Mouse (Mus musculus): ENCODE results near the gene Mib2.
"Not testable (repeated sequence)": the region's sequence is repeated elsewhere in the genome, so short reads cannot be mapped to it uniquely, and the experiment has no call there.

Mib2 gene

DNA sequence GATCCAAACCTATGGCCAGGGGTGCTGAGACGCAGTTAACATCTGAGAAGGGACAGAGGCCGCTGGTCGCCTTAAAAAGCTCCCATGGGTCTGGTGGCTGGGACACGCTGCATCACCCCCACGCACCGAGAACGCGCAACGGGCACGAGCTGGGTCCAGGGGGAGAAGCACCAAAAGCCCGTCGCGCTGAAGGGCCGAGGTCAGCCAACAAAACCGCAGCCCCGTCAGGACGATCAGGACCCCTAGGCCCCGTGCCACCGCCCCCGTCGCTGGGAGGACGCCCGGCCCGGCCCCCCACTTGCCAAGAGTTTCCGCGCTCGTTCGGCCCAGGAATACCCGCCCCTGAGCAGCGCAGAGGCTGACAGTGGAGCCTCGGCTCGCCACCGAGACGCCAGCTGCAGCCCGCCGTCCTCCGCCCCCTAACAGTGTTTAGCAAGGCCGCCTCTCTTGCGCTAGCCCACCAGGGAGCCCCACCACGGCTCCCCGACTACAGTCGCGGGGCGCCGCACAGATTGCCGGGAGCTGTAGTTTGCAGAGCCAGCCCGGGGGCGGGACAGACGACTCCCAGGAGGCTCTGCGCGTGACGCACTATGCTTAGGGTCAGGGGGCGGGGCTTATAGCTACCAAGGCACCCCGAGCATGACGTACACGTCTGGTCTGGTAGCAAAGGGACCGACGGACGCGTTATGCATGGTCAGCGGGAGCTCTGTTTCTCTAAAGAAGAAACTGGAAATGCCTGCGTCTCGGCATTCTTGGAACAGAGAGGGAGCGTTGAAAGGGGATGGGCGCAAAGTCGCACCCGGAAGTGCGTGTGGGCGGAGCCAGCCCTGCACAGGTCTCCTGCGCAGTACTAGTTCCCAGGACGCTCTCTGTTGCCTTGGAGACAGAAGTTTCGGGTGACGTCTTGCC, at the start of gene Mib2:
TSS of gene Mib2 (minus strand) at position 510 of the 909 bp plus-strand sequence.
- DNase-seq (ENCODE audit: low read depth): peak; percentile 93

DNA sequence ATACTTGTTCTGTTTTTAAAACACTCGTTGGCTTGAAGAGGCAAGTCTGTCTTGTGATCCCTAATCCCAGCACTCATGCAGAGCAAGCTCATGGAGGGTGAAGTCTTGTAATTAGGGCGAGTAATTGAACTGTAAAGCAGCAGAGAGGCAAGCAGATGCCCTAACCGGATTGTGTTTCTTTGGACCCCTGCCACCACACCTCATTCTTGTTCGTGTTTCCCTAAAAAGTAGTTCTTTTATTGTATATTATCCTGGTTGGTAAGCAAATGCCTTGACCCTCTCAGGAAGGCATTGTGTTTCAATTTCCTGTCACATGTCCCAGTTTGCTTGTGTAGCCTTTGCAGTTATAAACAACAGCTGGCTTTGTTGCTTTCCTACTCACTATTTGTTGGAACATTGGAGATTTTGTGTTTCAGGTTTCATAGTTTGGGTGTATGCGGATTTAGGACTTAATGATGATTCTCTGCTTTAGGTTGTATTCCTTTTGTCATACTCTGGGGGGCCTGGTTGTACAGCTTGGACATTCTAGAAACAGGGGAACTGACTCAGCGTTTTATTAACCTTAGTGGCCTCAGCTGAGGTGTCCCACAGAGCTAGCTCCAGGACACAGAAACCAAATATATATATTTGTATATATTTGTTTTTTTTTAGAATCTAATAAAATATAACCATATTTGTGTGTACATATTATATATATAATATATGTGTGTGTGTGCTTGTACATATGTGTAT, 41.7 kb upstream of the Mib2 start:
- no peak for DNase-seq (ENCODE audit: low read depth)

DNA sequence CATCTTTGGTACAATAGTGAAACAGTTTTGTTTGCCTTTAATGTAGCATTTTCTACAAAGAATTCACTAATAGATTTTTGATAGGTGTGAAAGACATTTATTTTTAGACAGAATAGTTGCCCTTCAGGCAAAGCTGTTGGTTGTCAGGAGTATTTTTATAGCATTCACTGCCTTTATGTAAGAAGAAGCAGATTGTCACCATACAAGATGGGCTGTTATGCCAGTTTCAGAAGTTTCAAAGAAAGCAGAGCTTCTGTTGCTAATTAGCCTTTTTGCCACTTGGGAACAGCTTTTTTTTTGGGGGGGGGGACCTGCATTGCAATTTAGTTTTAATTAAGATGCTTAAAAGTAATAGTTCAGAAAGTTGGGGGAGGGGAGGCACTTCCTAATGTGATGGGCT, 40.0 kb upstream of the Mib2 start:
- DNase-seq (ENCODE audit: low read depth): no peak

- no peak for DNase-seq (ENCODE audit: low read depth)
Observed at GRCm38 (mm10) chr4:155708582-155708981, 39.6 kb upstream of the Mib2 start.

DNA sequence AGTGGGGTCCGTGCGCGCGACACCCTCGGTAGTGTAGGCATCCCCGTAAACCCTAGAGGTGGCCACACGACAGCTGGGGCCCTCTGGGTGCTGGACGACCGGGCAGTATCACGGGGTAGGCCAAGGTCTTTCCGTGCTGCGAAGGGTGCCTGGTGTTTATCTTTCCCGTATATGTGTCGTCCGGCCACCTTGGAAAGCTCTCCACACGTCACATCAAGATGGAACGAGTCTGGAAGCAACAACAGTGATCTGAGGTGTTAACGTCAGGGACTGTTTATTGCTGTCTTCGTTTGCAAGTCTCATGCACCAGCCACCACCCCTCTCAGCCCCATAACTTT, 36.6 kb upstream of the Mib2 start:
- no peak for DNase-seq (ENCODE audit: low read depth)

- DNase-seq (ENCODE audit: low read depth): peak; percentile 92
Observed at GRCm38 (mm10) chr4:155704721-155705591, 36.0 kb upstream of the Mib2 start, which contains the start of gene Ssu72. Gene Ssu72, plus strand, starts transcription at chr4:155704800.

GRCm38 (mm10) chr4:155703425-155703929, 34.5 kb upstream of the Mib2 start:
- no peak for DNase-seq (ENCODE audit: low read depth)

DNA sequence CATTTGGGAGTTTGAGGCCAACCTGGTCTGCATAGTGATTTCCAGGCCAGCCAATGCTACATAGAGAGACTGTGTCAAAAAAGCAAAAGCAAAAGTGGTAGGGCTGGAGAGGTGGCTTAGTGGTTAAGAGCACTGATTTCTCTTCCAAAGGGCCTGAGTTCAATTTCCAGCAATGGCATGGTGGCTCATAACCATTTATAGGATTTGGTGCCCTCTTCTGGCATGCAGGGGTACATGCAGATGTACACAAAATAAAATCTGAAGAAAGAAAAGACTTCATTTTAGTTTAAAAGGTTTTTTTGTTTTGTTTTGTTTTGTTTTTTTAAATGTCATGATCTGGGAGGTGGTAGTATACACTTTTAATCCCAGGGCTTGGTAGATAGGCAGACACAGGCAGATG, 31.4 kb upstream of the Mib2 start:
- DNase-seq (ENCODE audit: low read depth): no peak

DNA sequence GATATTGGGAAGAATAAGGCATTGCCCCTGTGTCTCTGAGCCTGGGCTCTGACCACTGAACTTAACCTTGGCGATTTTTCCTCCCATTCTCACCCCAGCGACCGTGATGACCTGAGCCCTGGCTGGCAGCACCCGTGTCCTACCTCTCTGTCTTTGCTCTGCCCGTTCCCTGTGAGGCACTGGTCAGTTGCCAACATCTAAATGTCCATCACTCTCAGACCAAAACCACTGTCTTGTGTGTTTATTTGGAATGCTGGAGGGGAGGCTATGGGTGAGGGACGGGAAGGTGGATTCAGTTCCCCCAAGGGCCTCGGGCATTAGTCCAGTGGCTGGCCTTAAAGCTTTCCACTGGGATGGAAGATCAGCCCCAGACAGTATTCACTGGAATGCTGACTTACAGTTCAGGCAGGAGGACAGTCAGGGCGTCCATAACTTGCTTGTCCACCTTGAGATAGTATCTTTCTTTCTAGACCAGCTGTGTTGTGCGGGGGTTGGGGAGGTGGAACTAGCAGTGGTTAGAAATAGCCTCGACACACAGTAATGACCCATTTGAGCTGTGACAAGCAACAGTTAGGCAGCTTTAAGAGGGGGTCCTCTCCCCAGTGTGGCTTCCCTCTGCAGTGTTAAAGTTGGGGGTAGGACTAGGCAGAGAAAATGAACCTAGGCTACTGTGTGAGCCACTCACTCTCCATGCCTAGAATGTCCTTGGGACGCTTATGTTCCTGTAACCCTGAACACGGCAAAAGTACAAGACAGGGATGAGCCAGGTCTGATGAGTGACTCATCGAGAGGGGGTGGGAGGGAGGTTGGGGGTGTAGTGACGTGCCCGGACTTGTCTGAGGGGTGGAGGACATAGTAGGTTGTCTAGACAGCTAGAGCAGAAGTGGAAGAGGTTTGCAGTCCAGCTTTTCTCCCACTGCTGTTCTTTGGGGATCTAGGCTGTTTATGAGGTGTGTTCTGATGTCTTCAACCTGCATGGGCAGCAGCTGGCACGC, 27.6 kb upstream of the Mib2 start:
- no peak for DNase-seq (ENCODE audit: low read depth)

- no peak for DNase-seq (ENCODE audit: low read depth)
Observed at GRCm38 (mm10) chr4:155695531-155696062, 26.6 kb upstream of the Mib2 start.

GRCm38 (mm10) chr4:155694482-155695401, 25.7 kb upstream of the Mib2 start:
- no peak for DNase-seq (ENCODE audit: low read depth)

DNA sequence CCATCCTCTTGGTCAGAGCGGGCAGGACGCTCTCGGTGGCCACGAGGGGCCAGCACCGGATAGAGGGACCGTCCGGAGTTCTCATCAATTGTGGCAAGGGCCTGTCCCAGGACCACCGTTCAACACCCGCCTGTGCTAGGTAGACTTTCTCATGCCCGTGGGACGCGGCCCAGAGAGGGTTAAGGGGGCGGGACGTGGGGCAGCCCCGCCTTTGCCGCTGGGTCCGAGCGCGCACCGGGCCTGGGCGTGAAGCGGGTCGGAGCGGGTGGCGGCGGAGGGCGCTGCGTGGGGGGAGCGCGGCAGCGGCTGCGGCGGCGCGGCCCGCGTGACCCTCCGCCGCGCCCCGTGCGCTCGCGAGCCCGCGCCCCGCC, 25.1 kb upstream of the Mib2 start, which contains the start of gene Fndc10:
TSS of gene Fndc10 (plus strand) at position 232 of the 371 bp plus-strand sequence.
- DNase-seq (ENCODE audit: low read depth): no peak

GRCm38 (mm10) chr4:155692421-155692820, 23.4 kb upstream of the Mib2 start:
- DNase-seq (ENCODE audit: low read depth): no peak

DNA sequence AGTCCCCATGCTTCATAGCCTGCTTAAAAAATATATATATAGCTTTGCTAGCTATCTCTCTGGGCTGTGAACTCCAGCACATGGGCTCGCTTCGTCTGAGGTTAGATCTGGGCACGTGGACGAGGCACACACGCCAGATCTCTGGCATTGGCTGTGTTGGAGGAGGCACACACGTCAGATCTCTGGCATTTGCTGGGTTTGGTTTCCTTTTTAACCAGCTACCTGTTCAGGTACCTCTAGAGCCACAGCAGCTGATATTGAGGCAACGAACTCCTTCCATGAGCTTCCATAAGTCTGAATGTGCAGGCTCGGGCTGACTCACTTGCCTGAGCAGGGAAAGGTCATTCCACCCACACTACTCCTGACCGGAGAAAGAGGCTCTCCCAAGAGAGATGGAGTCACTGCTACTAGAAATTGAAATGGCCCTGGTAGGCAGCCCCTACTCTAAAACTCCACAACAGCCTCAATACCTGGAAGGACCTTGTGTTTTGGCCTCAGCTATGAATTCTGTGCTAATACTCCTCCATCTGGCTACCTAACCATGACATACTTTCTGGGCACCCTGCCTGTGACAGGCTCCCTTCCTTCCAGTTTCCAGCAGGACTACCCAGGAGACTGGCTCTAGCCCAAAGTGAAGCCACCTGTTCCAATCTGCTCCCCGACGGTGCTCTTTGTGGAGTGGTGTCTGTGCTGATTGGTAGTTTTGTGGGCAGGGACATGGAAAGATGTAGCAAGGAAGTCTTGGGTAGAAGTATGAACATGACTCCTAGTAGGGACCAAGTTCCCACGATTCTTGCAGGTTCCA, 21.8 kb upstream of the Mib2 start:
- no peak for DNase-seq (ENCODE audit: low read depth)

GRCm38 (mm10) chr4:155687764-155688163, 18.8 kb upstream of the Mib2 start:
- not testable (repeated sequence) for DNase-seq (ENCODE audit: low read depth)

GRCm38 (mm10) chr4:155683670-155684277, 14.8 kb upstream of the Mib2 start:
- not testable (repeated sequence) for DNase-seq (ENCODE audit: low read depth)

GRCm38 (mm10) chr4:155675991-155676390, 7.0 kb upstream of the Mib2 start:
- DNase-seq (ENCODE audit: low read depth): no peak

GRCm38 (mm10) chr4:155672082-155672481, 3.1 kb upstream of the Mib2 start:
- no peak for DNase-seq (ENCODE audit: low read depth)

All from c-Kit-positive CD71-negative TER-119-negative erythroid progenitor cells, embryonic 14.5 days (primary cell).